Mouse (Mus musculus) hindbrain, embryonic 11.5 days (tissue): Measurements from ENCODE around the gene Cyp19a1. TPM values are rescaled to one million over a fixed set of nuclear protein-coding genes. Genes with fewer than 3 reads are reported as not detected.

Experiments used
- ATAC-seq: fragments of 200-750 bp; cut with Nextera tagmentation; 2 replicates; pipeline ENCODE4 v1.8.0; 2017; ENCODE audit warnings: mild to moderate bottlenecking, moderate TSS enrichment, moderate library complexity; ENCODE audit not compliant: low FRiP score
- DNase-seq: peaks from one replicate; pipeline ENCODE4 v3.0.0-alpha.2; 2015; ENCODE audit warnings: low spot score
- H3K27ac ChIP-seq: fragments of 300-500 bp; sonication (generic); 2 replicates; pipeline ENCODE4 v1.5.1; 2014; ENCODE audit warnings: mild to moderate bottlenecking, low read depth, low read length
- H3K27me3 ChIP-seq: fragments of 300-500 bp; sonication (generic); 2 replicates; pipeline ENCODE4 v1.6.1; 2014; ENCODE audit warnings: mild to moderate bottlenecking, low read length, moderate library complexity, mixed read lengths; ENCODE audit not compliant: control insufficient read depth, insufficient read depth
- H3K36me3 ChIP-seq: fragments of 300-500 bp; sonication (generic); 2 replicates; pipeline ENCODE4 v1.6.1; 2014; ENCODE audit warnings: mild to moderate bottlenecking, low read length, moderate library complexity, mixed read lengths; ENCODE audit not compliant: control insufficient read depth, insufficient read depth
- H3K4me1 ChIP-seq: fragments of 300-500 bp; sonication (generic); replicated peaks from 2 replicates; pipeline ENCODE4 v1.6.1; 2014; ENCODE audit warnings: low read length, mixed read lengths; ENCODE audit not compliant: control insufficient read depth, insufficient read depth
- H3K4me2 ChIP-seq: fragments of 300-500 bp; sonication (generic); replicated peaks from 2 replicates; pipeline ENCODE4 v1.6.1; 2014; ENCODE audit warnings: mild to moderate bottlenecking, low read depth, low read length
- H3K4me3 ChIP-seq: fragments of 300-500 bp; sonication (generic); 2 replicates; pipeline ENCODE4 v1.5.1; 2014; ENCODE audit warnings: low read depth, low read length
- H3K9ac ChIP-seq: fragments of 300-500 bp; sonication (generic); 2 replicates; pipeline ENCODE4 v1.6.1; 2014; ENCODE audit warnings: low read depth, low read length
- H3K9me3 ChIP-seq: fragments of 300-500 bp; sonication (generic); 2 replicates; pipeline ENCODE4 v1.6.1; 2016; ENCODE audit warnings: low read length; ENCODE audit not compliant: control insufficient read depth
- WGBS: fragments of 180-500 bp; shearing (Covaris S2); extraction: QIAGEN DNeasy Blood & Tissue Kit; methylation state at CpG from one replicate; pipeline ENCODE4 v1.1.7; 2014; 5-methylcytosine and 5-hydroxymethylcytosine counted together
- polyA plus RNA-seq: library from polyadenylated mRNA; unstranded; fragments of >200 nt; fragmentation: Nextera tagmentation; extraction: Ambion mirVana; gene quantifications from 2 replicates; pipeline ENCODE4 v1.2.1, GENCODE M21; 2014

The Cyp19a1 gene
- polyA plus RNA-seq, 1 experiment from 2014 or later = not detected

DNA sequence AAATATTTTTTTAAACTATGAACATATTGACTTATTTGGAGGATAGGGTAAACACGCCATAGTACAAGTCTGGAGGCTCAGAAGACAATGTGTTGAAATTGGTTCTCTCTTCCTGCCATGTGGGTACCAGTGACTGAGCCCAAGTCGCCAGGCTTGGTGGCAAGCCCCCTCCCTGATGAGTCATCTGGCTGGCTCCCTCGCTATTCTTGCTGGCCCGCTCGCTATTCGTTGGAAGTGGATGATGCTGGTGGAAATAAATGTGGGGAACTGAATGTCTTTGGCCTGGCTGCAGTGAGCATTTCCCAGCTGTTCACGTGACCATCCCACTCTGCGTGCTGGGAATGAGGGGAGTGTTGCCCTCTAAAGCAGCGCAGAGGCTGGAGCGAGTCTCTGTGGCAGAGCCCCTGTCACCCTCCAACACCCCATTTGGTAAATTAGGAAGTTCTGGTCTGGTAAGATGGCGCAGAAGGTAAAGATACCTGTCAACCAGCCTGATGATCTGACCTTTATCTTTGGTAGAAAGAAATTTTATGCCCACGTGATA, 11.2 kb upstream of the Cyp19a1 start:
- Histone ChIP-seq H3K4me3 (no peak overlapping the region), H3K4me1 (no peaks in the 10 kb centered on the region), H3K36me3 (no peaks in the 10 kb centered on the region), H3K27ac (no peak overlapping the region), H3K27me3 (no peaks in the 10 kb centered on the region), H3K4me2 (no peak overlapping the region), H3K9me3 (no peaks in the 10 kb centered on the region), H3K9ac (no peak overlapping the region)
- 87% methylated on average over 12 of the region's 12 CpGs for WGBS
- no peak for DNase-seq
- no peak for ATAC-seq

DNA sequence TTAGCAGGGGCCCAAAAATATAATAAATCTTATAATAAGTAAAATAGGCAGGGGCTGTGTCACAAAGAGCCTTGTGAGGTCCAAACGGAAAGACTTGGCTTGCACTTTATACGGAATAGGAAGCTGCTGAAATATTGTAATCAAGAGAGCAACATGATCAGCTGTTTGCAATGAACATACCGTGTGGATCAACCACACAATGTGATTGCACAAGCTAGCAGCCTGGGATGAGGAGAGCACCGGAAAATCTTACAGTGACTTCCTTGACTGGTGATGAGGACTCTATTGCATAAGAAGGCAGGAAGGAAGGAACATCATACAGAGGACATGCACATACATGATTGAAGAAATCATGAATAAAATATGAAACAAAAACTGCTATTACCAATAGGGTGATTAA, 7.4 kb upstream of the Cyp19a1 start:
- no peaks in the 10 kb centered on the region for H3K4me1 ChIP-seq
- no peak overlapping the region for H3K9ac ChIP-seq
- DNase-seq (no peak), ATAC-seq (no peak)
- no peaks in the 10 kb centered on the region for H3K9me3 ChIP-seq
- no peak overlapping the region for H3K27ac ChIP-seq
- H3K4me3 ChIP-seq = no peak overlapping the region
- no peak overlapping the region for H3K4me2 ChIP-seq
- H3K27me3 ChIP-seq = no peaks in the 10 kb centered on the region
- 89% methylated on average over 4 of the region's 4 CpGs for WGBS
- H3K36me3 ChIP-seq = no peaks in the 10 kb centered on the region

DNA sequence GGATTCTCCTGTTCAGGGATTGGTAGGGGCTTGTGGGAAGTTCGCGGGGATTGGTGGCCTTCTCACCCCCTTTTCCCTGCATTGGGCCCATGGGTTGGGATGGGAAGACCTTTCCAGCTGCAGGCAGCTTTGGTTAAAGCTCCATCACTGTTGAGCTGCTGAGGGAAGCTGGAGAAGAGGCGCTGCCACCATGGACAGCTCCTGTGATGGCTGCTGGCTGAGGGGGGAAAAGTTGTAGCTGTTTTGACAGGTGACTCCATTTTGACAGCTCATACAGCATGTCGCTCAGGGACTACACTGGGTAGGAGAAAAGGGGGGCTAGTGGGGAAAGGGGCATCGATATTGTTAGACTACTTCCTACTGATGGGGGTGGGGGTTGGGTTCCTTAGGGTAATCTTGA, 3.0 kb upstream of the Cyp19a1 start:
- peak; percentile 32 for DNase-seq
- no peak overlapping the region for H3K9ac ChIP-seq
- WGBS = 40% methylated on average over 5 of the region's 5 CpGs

DNA sequence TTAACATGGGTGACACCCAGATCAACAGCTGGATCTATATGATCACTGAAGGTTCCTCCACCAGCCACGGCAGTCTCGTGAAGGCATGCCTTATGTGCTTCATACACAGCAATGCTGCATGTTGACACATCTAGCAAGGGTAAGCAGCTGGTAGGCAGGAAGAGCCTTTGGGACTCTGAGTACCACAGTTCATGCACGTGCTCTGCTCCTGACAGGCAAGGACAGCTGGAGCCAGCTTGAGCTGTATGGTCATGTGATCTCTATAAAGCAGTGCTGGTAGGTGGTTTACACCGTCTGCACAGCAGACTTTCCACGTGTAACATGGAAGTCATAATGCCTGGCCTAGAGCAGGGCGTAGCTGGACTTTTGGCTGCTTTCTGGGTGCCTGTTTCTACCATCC, 2.1 kb upstream of the Cyp19a1 start:
- Histone ChIP-seq H3K4me1 (no peaks in the 10 kb centered on the region), H3K9ac (no peak overlapping the region), H3K27ac (no peak overlapping the region), H3K9me3 (no peaks in the 10 kb centered on the region), H3K4me3 (no peak overlapping the region), H3K36me3 (no peaks in the 10 kb centered on the region), H3K27me3 (no peaks in the 10 kb centered on the region), H3K4me2 (no peak overlapping the region)
- ATAC-seq (no peak), DNase-seq (no peak)
- 85% methylated on average over 6 of the region's 6 CpGs for WGBS

More for the DNA sequence above, 3.0 kb upstream of the Cyp19a1 start:
- no peaks in the 10 kb centered on the region for H3K9me3 ChIP-seq
- no peaks in the 10 kb centered on the region for H3K27me3 ChIP-seq
- no peak overlapping the region for H3K4me2 ChIP-seq
- no peak for ATAC-seq
- no peaks in the 10 kb centered on the region for H3K4me1 ChIP-seq
- H3K4me3 ChIP-seq = no peak overlapping the region
- no peak overlapping the region for H3K27ac ChIP-seq
- H3K36me3 ChIP-seq = no peaks in the 10 kb centered on the region

DNA sequence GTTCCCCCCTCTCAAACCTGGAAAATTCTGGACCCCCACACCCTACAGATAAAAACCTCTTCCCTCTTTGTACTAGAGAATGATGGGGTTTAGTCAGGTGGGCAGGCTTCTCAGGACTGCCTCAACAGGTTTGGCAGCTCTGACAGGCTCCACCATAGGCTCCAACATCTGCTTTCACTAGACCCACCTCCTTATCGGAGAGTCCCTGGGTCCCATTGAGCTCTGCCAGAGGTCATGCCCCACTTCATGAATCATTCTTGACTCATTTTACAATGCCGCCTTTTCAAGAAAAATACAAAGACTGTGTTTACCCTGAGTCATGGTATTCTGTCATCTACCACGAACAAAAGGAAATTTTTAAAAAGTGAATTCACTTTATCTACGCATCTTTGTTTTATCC, 3.2 kb downstream of the Cyp19a1 start:
- ATAC-seq (no peak), DNase-seq (no peak)
- Histone ChIP-seq H3K9me3 (no peaks in the 10 kb centered on the region), H3K4me1 (no peaks in the 10 kb centered on the region), H3K27me3 (no peaks in the 10 kb centered on the region), H3K27ac (no peak overlapping the region), H3K9ac (no peak overlapping the region), H3K4me3 (no peak overlapping the region), H3K4me2 (no peak overlapping the region), H3K36me3 (no peaks in the 10 kb centered on the region)
- 46% methylated on average over 4 of the region's 4 CpGs for WGBS

DNA sequence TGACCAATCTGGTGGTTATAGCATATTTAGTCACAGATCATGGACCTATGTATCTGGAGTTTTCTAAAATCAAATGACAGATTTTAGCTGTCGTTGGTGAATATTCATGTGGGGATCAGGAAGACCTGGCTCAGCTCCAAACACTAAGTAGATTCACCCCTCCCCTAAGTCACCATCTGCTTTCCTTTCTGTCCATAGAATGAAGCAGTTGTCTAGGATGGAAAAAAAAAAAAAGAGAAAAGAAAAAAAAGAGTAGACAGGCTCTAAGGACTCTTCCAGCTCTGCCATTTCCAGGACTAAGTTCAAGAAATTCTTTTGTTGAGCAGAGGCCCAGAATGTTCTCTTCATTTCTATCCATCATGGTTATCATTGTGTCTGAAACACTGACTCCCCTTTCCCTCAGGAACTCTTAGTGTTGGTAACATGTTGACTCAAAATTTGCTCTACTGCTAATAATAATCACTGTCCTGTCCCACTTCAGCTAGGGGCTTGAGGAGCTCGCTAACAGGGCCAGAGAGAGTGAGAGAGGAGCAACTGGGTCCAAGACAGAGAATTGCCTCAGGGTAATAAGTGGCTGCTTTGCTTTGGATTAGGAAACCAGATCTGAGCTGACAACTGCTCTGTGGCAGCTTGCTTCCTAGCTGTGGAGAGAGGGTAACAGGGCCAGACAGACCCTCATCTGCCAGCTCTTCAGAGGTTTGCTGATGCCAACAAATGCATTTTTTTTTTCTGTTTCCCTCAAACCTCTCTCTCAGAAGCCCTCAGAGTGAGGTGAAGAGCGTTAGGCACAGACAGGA, 22.8 kb downstream of the Cyp19a1 start:
- Histone ChIP-seq H3K36me3 (no peaks in the 10 kb centered on the region), H3K27ac (no peak overlapping the region), H3K4me3 (no peak overlapping the region), H3K9me3 (no peaks in the 10 kb centered on the region), H3K4me1 (no peaks in the 10 kb centered on the region), H3K4me2 (no peak overlapping the region), H3K9ac (no peak overlapping the region), H3K27me3 (no peaks in the 10 kb centered on the region)
- 75% methylated on average over 3 of the region's 3 CpGs for WGBS
- ATAC-seq (no peak), DNase-seq (no peak)

DNA sequence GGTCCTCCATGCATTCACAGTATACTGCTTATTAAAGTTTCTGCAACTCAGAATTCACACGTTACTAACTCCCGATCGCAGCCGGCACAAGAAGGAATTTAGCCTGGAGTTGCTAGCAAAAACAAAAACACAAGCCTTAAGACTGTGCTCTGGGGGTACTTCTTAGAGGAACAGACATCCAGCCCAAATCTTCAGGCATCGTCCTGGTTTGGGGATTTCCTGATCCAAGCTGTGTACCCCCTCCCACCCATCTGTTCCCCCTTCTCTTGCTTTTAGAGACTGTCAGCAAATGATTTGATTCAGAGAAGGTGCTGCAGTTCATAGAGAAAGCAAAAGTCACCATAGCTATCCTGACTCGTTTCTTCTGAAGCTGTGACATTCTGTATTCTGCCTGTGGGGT, 40.3 kb downstream of the Cyp19a1 start:
- no peaks in the 10 kb centered on the region for H3K36me3 ChIP-seq
- no peak overlapping the region for H3K9ac ChIP-seq
- H3K9me3 ChIP-seq = no peaks in the 10 kb centered on the region
- no peak for ATAC-seq
- H3K4me3 ChIP-seq = no peak overlapping the region
- 63% methylated on average over 6 of the region's 6 CpGs for WGBS
- no peak overlapping the region for H3K27ac ChIP-seq
- H3K4me1 ChIP-seq = no peaks in the 10 kb centered on the region
- DNase-seq = no peak
- no peak overlapping the region for H3K4me2 ChIP-seq
- no peaks in the 10 kb centered on the region for H3K27me3 ChIP-seq

DNA sequence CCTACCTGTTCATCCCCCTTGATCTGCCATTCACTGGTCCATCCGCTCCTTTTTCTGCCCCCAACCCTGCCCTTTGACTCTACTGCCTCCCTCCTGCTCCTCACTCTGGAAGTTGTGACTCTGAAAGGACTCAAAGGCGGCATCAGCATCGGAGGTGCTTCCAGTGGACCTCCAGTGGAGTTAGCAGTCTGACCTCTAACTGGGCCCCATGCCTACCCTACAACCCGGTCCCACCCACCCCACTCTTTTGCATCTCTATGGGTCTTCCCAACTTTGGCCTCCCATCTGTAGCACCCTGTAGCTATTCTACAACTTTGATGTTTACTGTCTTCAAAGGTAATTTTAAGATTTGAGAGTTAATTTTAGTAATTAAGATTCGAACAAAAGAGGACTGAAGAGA, 51.4 kb downstream of the Cyp19a1 start:
- H3K9me3 ChIP-seq = no peaks in the 10 kb centered on the region
- no peaks in the 10 kb centered on the region for H3K4me1 ChIP-seq
- H3K4me2 ChIP-seq = no peak overlapping the region
- DNase-seq (no peak), ATAC-seq (no peak)
- no peak overlapping the region for H3K4me3 ChIP-seq
- no peak overlapping the region for H3K27ac ChIP-seq
- WGBS = 59% methylated on average over 5 of the region's 5 CpGs
- no peaks in the 10 kb centered on the region for H3K36me3 ChIP-seq
- no peak overlapping the region for H3K9ac ChIP-seq
- H3K27me3 ChIP-seq = no peaks in the 10 kb centered on the region

DNA sequence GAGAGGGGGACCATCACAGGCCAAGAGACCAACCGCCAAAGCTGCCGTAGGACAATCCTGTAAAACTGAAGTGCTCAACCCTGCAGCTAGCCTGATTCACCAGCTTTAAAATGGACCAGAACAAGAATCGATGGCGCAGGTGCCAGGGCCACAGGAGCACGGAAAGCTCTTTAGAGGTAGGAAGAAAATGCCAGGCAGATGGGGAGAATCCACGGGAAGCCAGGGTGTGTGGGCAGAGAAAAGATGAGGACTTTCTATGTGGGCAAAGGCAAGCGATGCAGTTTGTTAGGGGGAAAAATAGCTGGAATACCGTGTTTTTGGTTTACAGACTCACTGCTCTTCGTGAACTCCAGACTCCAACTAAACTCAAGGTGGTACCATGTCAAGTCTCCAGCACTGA, 53.0 kb downstream of the Cyp19a1 start:
- Histone ChIP-seq H3K27ac (no peak overlapping the region), H3K9ac (no peak overlapping the region), H3K4me3 (no peak overlapping the region), H3K9me3 (no peaks in the 10 kb centered on the region), H3K4me1 (no peaks in the 10 kb centered on the region), H3K27me3 (no peaks in the 10 kb centered on the region), H3K36me3 (no peaks in the 10 kb centered on the region), H3K4me2 (no peak overlapping the region)
- 89% methylated on average over 9 of the region's 9 CpGs for WGBS
- DNase-seq = no peak
- ATAC-seq = no peak
